Mouse (Mus musculus) testis, postnatal 10 days (tissue): ENCODE data around the gene Rps28.

Experiments
- DNase-seq: peaks from one replicate; pipeline ENCODE4 v3.0.0; 2021; ENCODE audit warnings: low spot score

The Rps28 gene

DNA sequence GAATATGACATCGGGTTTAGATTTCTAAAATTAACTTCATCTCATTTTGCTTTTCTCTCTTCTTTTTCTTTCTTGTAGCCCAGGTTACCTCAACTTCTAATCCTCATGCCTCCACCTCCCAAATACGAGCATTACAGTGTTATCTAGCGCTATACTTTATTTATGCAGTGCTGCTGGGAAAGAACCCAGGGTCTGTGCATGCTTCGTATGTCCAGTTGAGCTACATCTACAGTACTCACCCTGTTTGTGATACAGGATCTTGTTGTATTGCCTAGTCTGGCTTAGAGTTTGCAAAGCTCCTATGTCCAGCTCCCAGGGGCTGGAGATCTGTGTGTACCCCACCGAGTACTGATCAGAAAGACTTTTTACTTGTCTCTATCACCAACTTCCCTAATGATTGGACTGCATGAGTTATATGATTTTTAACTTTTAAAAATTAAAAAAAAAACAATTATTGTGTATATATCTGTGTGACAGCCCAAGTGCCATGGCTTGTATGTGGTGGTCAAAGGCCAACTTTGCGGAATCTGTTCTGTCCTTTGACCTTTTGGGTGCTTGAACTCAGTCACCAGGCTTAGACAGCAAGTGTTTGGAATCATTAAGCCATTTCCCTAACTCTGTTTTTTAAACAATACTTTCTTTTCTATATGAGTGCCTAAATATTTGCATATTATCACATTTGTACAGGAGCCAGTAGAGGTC, 50.3 kb downstream of the Rps28 start:
- no peak for DNase-seq

DNA sequence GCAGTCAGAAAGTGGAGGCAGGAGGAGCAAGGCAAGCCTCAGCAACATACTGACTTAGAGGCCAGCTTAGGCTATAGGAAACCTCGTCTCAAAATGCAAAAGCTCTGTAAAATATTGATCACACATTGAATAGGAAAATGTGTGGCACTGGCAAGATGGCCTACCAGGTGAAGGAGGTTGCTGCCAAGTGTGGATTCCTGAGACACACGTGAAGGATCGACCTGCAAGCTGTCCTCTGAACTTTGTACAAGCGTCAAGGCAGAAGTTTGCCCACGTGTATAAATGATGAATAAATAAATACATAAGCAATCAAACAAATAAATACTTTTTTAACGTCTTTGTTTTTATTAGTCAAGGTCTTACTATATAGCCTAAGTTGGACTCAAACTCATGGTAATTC, 50.9 kb downstream of the Rps28 start:
- DNase-seq, result no peak

DNA sequence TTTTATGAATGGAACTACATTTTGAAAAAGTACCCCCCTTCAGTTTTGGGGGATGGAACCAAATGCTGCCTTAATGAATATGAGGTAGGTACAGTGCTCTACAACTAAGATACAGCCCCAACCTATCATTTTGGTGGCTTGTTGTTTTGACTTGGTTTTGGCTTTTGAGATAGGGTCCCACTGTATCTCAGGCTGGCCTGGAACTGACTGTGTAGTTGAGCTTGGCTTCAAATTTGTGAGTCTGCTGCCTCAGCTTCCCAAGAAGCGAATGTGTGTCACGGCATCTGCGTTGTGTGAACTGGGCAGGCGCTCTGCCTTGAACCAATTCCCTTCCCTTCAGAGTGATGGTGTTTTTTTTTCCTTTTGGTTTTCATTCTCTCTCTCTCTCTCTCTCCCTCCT, 52.7 kb downstream of the Rps28 start:
- no peak for DNase-seq
